Mouse (Mus musculus): ENCODE data around the gene Nlgn1. TPM values are rescaled to one million over a fixed set of nuclear protein-coding genes. Genes with fewer than 3 reads are reported as not detected.
"Not testable (repeated sequence)": the region's sequence is repeated elsewhere in the genome, so short reads cannot be mapped to it uniquely, and the experiment has no call there.

Gene Nlgn1
- polyA plus RNA-seq, 1 experiment from 2014 or later = 1.9 TPM

DNA sequence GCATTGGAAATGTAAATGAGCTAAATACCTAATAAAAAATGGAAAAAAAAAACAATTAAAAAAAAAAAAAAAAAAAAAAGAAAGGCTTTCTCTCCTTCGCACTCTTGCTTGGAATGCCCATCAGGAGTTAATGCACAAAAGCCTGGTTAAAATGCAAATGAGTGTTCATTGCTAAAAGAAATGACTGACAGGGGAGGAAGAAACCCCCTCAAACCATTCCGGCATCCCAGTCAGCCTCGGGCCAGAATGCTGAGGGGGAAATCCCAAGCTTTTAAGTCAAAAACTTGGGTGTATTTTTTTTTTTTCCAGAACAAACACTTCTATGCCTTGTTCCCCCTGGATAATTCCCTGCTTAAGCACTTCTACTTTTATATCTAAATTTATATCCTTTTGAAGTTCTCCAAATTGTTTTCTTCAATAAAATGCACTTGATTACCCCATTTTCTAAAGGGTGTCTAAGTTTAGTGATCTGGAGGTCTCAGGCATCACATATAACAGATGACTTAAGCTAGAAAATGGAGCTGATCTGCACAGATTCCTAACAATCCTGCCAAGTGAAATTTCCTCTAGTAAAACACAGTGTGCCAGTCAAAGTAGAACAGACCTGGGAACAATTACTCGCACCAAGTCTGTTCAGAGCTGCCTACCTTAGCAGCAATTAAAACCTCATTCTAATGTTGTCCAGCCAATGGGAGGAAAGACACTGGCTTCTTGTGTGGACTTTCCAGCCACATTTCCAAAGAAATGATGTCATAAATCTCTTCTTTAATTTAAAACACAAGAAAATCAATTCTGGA is 686.2 kb downstream of the Nlgn1 start:
- no peaks in the 10 kb centered on the region for H3K36me3 ChIP-seq
- no peak overlapping the region for H3K4me3 ChIP-seq
- no peaks in the 10 kb centered on the region for H3K4me1 ChIP-seq
- H3K27me3 ChIP-seq (ENCODE audit: low read depth, poor library complexity, severe bottlenecking) = no peaks in the 10 kb centered on the region
- H3K9me3 ChIP-seq (replicated peaks) = no peaks in the 10 kb centered on the region
- DNase-seq (ENCODE audit: low spot score) = no peak
- 89% methylated on average over 4 of the region's 4 CpGs for WGBS
- H3K27ac ChIP-seq (replicated peaks) = no peak overlapping the region

DNA sequence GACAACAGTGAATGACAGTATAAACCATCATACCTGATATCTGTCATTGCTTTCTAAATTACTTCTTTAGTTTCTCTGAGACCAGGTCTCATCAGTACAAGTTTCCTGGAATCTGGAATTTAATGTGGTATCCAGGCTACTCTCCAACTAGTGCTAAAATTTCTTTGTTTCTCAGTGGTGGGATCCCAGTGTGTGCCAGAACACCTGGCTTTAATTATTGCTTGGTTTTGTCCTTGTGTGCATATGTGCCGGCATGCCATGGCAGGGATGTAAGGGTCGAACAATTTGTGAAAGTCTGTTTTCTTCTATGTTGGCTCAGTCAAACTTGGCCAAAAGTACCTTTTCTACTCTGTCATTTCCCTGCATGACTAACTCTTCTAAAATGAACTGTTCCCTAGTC is 703.1 kb downstream of the Nlgn1 start:
- WGBS = 81% methylated on average over 2 of the region's 2 CpGs
- Histone ChIP-seq H3K36me3 (no peaks in the 10 kb centered on the region), H3K4me1 (no peaks in the 10 kb centered on the region), H3K9me3 (replicated peaks) (no peaks in the 10 kb centered on the region), H3K27ac (replicated peaks) (no peak overlapping the region), H3K4me3 (no peak overlapping the region), H3K27me3 (ENCODE audit: low read depth, poor library complexity, severe bottlenecking) (no peaks in the 10 kb centered on the region)
- no peak for DNase-seq (ENCODE audit: low spot score)

DNA sequence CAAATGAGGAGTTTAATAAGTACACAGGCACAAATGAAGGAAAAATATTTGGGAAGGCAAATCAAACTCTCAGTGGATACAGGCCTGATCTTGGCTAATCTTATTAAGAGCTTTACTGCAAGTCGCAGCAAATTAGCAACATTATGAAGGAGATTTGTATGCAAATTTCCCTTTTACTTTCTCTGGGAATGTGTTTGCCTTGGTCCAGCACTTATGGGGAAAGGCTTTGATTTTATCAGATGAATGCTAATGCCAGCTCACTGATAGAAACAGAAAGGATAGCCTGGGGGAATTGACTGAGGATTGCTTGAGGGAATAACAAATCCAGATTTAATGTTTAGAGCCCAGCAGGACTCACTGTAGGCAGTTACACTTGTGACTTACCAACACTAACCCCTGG is 725.7 kb downstream of the Nlgn1 start:
- H3K36me3 ChIP-seq = no peaks in the 10 kb centered on the region
- H3K27me3 ChIP-seq (ENCODE audit: low read depth, poor library complexity, severe bottlenecking) = no peaks in the 10 kb centered on the region
- no peak for DNase-seq (ENCODE audit: low spot score)
- H3K4me3 ChIP-seq = no peak overlapping the region
- WGBS = 22% methylated on average over 1 of the region's 1 CpGs
- H3K4me1 ChIP-seq = peaks cover 8% of the 10 kb centered on the region; the same call in 1 of the 2 replicates
- no peak overlapping the region for H3K27ac ChIP-seq (replicated peaks)
- H3K9me3 ChIP-seq (replicated peaks) = no peaks in the 10 kb centered on the region

DNA sequence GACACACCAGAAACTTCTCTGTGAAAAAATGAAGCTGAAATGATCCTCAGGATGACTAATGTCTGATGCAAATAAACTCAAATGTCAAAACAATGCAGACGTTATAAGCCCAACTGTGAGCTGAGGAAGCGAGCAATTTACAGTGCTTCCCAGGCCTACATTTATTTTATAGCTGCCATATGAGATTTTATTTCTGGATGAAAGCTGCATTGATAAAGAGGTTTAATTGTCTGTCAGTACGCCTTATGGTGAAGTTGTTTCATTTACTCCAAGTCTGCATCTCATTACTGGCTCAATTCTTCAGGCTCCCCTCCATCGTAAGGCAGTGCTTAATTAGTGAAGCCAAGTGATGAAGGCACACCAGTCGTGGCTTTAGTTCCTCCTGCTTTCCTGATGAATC is 734.7 kb downstream of the Nlgn1 start:
- WGBS = 82% methylated on average over 5 of the region's 5 CpGs
- no peaks in the 10 kb centered on the region for H3K36me3 ChIP-seq

DNA sequence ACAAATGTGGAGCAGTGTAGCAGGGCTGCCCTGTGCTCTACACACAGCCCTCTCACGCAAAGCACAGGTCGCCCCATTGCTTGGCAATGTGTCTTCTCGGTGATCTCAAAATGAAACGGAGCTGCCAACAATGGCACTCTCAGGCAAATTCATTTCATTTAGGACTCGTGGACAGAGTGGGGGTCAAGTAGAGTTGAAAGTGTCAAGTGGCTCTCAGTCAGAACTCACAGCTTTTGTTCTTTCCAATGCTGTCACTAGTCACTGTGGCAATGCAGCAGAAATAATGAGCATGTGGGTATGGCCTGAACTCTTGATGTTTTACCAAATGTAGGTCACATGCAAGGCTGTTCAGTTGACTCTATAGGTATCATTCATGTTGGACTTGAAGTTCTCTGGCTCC is 756.7 kb downstream of the Nlgn1 start:
- no peak overlapping the region for H3K4me3 ChIP-seq
- no peaks in the 10 kb centered on the region for H3K9me3 ChIP-seq (replicated peaks)
- no peak overlapping the region for H3K27ac ChIP-seq (replicated peaks)
- 69% methylated on average over 5 of the region's 5 CpGs for WGBS
- H3K36me3 ChIP-seq = no peaks in the 10 kb centered on the region
- no peak for DNase-seq (ENCODE audit: low spot score)
- no peaks in the 10 kb centered on the region for H3K4me1 ChIP-seq
- no peaks in the 10 kb centered on the region for H3K27me3 ChIP-seq (ENCODE audit: low read depth, poor library complexity, severe bottlenecking)

More for the DNA sequence above, 734.7 kb downstream of the Nlgn1 start:
- no peak overlapping the region for H3K27ac ChIP-seq (replicated peaks)
- H3K4me3 ChIP-seq = no peak overlapping the region
- no peaks in the 10 kb centered on the region for H3K27me3 ChIP-seq (ENCODE audit: low read depth, poor library complexity, severe bottlenecking)
- no peaks in the 10 kb centered on the region for H3K4me1 ChIP-seq
- DNase-seq (ENCODE audit: low spot score) = no peak
- H3K9me3 ChIP-seq (replicated peaks) = no peaks in the 10 kb centered on the region

DNA sequence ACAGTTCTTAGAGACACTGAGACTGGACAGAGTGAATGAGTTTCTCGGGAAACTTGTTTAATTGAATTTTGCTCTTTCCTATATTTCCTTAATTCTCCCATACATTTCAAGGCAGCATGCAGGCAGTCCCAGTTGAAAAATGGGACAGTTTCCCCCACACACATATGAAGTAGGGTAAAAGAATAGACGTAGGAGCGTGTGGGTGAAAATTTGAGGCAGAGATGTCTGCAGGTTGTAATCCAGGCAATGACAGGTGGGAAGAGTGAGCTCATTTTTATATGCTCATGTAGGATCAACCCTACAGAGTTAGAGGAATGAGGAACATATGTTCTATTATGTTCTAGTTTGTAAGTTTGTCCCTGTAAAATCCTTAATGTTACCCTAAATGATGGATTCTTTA is 757.4 kb downstream of the Nlgn1 start:
- no peak overlapping the region for H3K27ac ChIP-seq (replicated peaks)
- no peaks in the 10 kb centered on the region for H3K27me3 ChIP-seq (ENCODE audit: low read depth, poor library complexity, severe bottlenecking)
- H3K4me1 ChIP-seq = no peaks in the 10 kb centered on the region
- WGBS = 87% methylated on average over 3 of the region's 3 CpGs
- H3K9me3 ChIP-seq (replicated peaks) = no peaks in the 10 kb centered on the region
- DNase-seq (ENCODE audit: low spot score) = no peak
- H3K36me3 ChIP-seq = no peaks in the 10 kb centered on the region
- H3K4me3 ChIP-seq = no peak overlapping the region

DNA sequence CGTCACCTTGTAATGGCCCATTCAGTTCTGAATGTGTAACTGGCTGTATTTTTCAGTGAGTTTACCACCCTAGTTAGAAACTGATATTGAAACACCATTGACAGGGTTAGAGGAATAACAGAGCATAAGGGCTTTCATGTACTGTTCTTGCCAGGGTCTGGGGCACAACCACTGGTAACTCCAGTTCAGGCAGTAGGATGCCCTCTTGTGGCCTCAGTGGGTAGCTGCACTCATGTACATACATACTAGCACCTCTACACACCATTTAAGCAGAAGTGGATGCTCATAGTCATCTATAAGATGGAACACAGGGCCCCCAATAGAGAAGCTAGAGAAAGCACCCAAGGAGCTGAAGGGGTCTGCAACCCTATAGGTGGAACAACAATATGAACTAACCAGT is 773.7 kb downstream of the Nlgn1 start:
- DNase-seq (ENCODE audit: low spot score); H3K4me1 ChIP-seq; H3K4me3 ChIP-seq; H3K36me3 ChIP-seq; H3K9me3 ChIP-seq (replicated peaks); H3K27me3 ChIP-seq (ENCODE audit: low read depth, poor library complexity, severe bottlenecking); H3K27ac ChIP-seq (replicated peaks): not testable (repeated sequence)
- 94% methylated on average over 1 of the region's 1 CpGs for WGBS

DNA sequence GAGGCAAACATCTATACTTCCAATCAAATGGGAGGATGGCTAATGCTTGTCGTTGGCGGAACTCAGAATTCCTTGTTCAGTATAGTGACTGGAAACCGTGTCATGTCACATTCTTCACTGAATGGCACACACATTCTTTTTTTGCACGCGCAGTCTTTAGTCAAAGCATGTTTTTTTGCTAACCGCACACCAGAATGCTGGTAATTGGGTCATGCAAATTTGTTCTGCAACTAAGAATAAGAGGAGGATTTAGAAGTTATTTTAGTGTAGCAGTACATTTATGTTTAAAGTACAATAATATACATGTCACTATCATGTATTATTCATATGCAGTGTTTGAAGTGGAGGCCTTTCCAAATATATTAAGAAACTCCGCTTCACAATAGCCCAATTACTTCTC is 783.2 kb downstream of the Nlgn1 start:
- H3K4me1 ChIP-seq; H3K27me3 ChIP-seq (ENCODE audit: low read depth, poor library complexity, severe bottlenecking); DNase-seq (ENCODE audit: low spot score); H3K27ac ChIP-seq (replicated peaks); H3K9me3 ChIP-seq (replicated peaks); H3K36me3 ChIP-seq; H3K4me3 ChIP-seq: not testable (repeated sequence)
- WGBS = 94% methylated on average over 7 of the region's 7 CpGs

DNA sequence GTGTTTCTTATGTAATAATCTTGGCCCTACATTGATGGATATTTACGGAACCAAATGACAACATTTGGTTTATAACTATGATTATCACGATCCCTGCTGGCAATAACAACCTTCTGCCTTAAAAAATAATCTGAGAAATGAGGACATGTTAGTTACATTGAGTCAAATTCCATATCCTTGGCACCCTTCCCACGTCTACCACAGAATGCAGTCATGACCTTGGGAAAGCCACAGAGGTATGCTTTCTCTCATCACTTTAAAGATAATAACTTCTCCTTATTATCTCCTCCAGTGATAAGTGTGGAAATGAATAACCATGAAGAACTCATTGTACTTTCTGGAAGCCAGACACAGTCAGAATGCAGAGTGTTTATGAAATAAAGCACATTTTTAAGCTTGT is 808.0 kb downstream of the Nlgn1 start:
- not testable (repeated sequence) for H3K27ac ChIP-seq (replicated peaks); H3K27me3 ChIP-seq (ENCODE audit: low read depth, poor library complexity, severe bottlenecking); H3K4me1 ChIP-seq; H3K9me3 ChIP-seq (replicated peaks); DNase-seq (ENCODE audit: low spot score); H3K36me3 ChIP-seq; H3K4me3 ChIP-seq
- WGBS = 79% methylated on average over 2 of the region's 3 CpGs

DNA sequence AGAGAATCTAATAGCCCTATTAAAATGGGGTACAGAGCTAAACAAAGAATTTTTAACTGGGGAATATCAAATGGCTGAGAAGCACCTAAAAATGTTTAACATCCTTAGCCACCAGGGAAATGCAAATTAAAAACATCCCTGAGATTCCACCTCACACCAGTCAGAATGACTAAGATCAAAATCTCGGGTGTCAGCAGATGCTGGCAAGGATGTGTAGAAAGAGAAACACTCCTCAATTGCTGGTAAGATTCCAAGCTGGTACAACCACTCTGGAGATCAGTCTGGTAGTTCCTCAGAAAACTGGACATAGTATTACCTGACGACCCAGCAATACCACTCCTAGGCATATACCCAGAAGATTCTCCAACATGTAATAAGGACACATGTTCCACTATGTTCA is 869.2 kb downstream of the Nlgn1 start:
- Histone ChIP-seq H3K36me3 (no peaks in the 10 kb centered on the region), H3K27me3 (ENCODE audit: low read depth, poor library complexity, severe bottlenecking) (no peaks in the 10 kb centered on the region), H3K27ac (replicated peaks) (no peak overlapping the region), H3K9me3 (replicated peaks) (no peaks in the 10 kb centered on the region), H3K4me1 (no peaks in the 10 kb centered on the region), H3K4me3 (no peak overlapping the region)
- 82% methylated on average over 2 of the region's 2 CpGs for WGBS
- DNase-seq (ENCODE audit: low spot score) = no peak

DNA sequence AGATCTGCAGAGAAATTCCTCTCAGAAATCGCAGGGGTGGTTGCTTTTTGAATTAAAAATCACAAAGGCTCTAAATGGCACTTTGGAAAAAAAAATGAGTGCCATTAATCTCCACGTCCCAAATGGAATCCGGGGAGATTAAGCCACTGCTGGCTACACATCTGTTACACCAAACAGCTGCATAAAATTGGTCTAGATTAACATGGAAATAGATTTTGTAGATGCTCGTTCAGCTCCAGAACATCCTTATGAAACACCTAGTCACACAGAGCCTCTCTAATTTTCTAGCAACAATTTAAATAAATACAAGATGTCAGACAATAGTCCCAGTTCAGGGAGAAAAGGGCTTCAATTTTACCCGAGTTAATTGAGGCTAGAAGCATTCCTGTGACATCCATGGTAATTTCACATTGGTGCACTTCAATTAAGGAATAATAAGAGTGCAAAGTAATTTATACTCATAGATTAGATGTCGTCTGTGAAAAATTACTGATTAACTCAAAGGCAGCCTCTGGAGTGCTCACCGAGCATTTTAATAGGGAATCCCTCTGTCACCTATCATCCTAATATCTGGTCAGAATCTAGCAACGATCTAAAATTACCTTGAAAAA is 875.9 kb downstream of the Nlgn1 start:
- no peak for DNase-seq (ENCODE audit: low spot score)
- Histone ChIP-seq H3K4me1 (peaks cover 5% of the 10 kb centered on the region; the same call in 1 of the 2 replicates), H3K36me3 (no peaks in the 10 kb centered on the region), H3K27ac (replicated peaks) (no peak overlapping the region), H3K27me3 (ENCODE audit: low read depth, poor library complexity, severe bottlenecking) (no peaks in the 10 kb centered on the region), H3K4me3 (no peak overlapping the region), H3K9me3 (replicated peaks) (no peaks in the 10 kb centered on the region)
- WGBS = 82% methylated on average over 8 of the region's 8 CpGs

DNA sequence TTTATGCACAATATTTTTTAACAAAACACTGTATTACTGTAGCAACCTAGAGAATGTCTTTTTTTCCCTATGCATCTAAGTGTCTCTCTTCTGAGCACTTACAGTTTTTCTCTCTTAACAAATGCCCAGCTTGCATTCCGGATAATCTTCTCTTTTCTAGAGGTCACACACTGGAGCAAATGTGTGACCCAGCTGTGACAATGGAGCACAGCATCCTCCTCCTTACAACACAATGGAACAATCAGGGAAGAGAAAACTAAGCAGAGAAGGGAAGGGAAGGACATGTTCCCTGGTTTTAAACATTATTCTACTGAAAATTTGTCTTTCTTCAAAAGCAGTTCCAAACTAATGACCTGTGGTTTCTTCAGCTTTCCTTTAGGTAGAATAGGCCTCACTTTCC is 879.9 kb downstream of the Nlgn1 start:
- 29% methylated on average over 1 of the region's 1 CpGs for WGBS
- Histone ChIP-seq H3K4me3 (no peak overlapping the region), H3K9me3 (replicated peaks) (no peaks in the 10 kb centered on the region; the same call in 1 of the 2 replicates), H3K27ac (replicated peaks) (no peak overlapping the region), H3K36me3 (no peaks in the 10 kb centered on the region), H3K27me3 (ENCODE audit: low read depth, poor library complexity, severe bottlenecking) (no peaks in the 10 kb centered on the region), H3K4me1 (peaks cover 5% of the 10 kb centered on the region; the same call in 1 of the 2 replicates)
- DNase-seq (ENCODE audit: low spot score) = no peak

DNA sequence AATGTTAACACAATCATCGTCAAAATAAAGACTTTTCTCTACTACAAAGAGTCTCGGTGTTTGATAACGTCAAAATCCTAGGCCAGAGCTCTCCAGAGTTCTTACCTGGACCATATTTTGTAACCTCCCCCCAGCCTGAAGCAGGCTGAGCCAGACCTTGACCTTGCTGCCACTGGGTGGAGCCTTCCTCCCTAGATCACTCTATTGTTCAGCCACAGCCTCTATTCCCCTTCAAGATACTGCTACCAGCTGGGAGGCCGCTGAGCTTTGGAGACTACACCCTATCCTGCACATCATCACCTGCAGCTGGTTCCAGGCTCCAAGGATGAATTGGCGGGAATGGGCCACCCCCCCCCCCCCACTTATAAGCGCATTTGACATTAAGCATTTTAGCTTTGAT is 881.8 kb downstream of the Nlgn1 start:
- H3K27ac ChIP-seq (replicated peaks) = no peak overlapping the region
- no peaks in the 10 kb centered on the region for H3K36me3 ChIP-seq
- WGBS = 61% methylated on average over 6 of the region's 6 CpGs
- no peaks in the 10 kb centered on the region; the same call in 1 of the 2 replicates for H3K9me3 ChIP-seq (replicated peaks)
- no peak for DNase-seq (ENCODE audit: low spot score)
- no peak overlapping the region for H3K4me3 ChIP-seq
- no peaks in the 10 kb centered on the region for H3K27me3 ChIP-seq (ENCODE audit: low read depth, poor library complexity, severe bottlenecking)
- H3K4me1 ChIP-seq = peaks cover 9% of the 10 kb centered on the region; the same call in 1 of the 2 replicates
